Mouse (Mus musculus): Measurements from ENCODE around the gene Abcg5. TPM values are rescaled to one million over a fixed set of nuclear protein-coding genes. Genes with fewer than 3 reads are reported as not detected.

Gene Abcg5
- polyA plus RNA-seq, 1 experiment, result not detected

DNA sequence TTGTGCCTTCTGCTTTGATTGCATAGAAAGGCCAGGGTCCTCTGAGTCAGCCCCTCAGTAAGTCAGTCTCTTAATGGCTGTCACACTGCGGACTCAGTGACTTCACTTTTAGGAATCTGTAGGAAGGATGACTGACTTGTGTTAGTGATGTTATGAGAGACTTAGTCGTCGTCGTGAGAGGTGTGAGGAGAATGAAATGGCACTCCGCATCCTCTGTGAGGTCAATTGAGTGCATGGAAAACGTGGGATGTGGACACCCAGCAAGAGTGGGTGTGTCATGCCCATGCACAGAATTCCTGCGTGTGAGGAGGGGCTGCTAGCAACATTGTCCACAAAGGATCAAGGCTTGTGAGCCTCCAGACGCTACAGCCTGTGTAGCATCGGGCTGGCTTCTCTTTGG, 54.2 kb downstream of the Abcg5 start:
- H3K79me2 ChIP-seq (ENCODE audit: control insufficient read depth, insufficient read depth), result no peaks in the 10 kb centered on the region
- TF ChIP-seq MAX (IDR thresholded peaks at IDR 0.05; ENCODE audit: low read depth) (no peak), CEBPB (IDR thresholded peaks at IDR 0.05; ENCODE audit: insufficient read depth, poor library complexity, severe bottlenecking) (no peak), MYOG (IDR thresholded peaks at IDR 0.05; ENCODE audit: control insufficient read depth in 1 of 3, insufficient read depth in 1 of 3, insufficient read length in 2 of 3, low read depth in 2 of 3) (no peak), MYOD1 (IDR thresholded peaks at IDR 0.05; ENCODE audit: control insufficient read depth in 1 of 3, insufficient read length in 2 of 3, low read depth in 2 of 3) (no peak), POLR2A (IDR thresholded peaks at IDR 0.05; ENCODE audit: insufficient read length, low read depth) (no peak), POLR2AphosphoS2 (IDR thresholded peaks at IDR 0.05; ENCODE audit: insufficient read length, low read depth) (no peak), TCF12 (IDR thresholded peaks at IDR 0.05; ENCODE audit: insufficient read depth, poor library complexity, severe bottlenecking) (no peak), USF1 (IDR thresholded peaks at IDR 0.05; ENCODE audit: low read depth) (no peak), TCF3 (IDR thresholded peaks at IDR 0.05; ENCODE audit: insufficient read length, low read depth) (no peak), E2F4 (IDR thresholded peaks at IDR 0.05; ENCODE audit: insufficient read depth) (no peak), REST (IDR thresholded peaks at IDR 0.05; ENCODE audit: insufficient read depth, insufficient read length) (no peak), SRF (IDR thresholded peaks at IDR 0.05; ENCODE audit: control insufficient read depth, insufficient read length, low read depth) (no peak)
- no peak overlapping the region for H3K4me3 ChIP-seq
- no peaks in the 10 kb centered on the region for H3K36me3 ChIP-seq (ENCODE audit: control insufficient read depth, insufficient read depth)
- no peak overlapping the region for H3ac ChIP-seq (ENCODE audit: control insufficient read depth, insufficient read length)
- H3K27me3 ChIP-seq (ENCODE audit: control insufficient read depth, insufficient read depth, insufficient read length), result no peaks in the 10 kb centered on the region
- H3K4me2 ChIP-seq (ENCODE audit: low read depth), result no peak overlapping the region

DNA sequence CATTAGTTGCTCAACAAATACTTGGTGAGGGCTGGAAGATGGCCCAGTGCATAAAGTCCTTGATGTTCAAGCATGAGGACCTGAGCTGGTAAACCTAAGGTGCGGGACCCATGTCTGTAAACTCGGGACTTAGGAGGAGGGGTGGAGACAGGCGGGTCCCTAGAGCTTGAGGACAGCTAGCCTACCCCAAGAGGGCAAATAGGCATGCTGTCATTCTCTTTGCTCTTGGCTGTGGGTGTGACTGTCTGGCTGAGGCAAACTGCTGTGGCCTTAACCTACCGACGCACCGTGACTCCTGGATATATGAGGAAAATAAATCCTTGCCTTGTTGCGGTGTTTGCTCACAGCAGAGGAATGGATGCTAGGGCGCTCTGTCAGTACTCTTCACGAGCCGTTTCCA, 55.1 kb downstream of the Abcg5 start:
- Histone ChIP-seq H3K36me3 (ENCODE audit: control insufficient read depth, insufficient read depth) (no peaks in the 10 kb centered on the region), H3K4me3 (no peak overlapping the region), H3ac (ENCODE audit: control insufficient read depth, insufficient read length) (no peak overlapping the region), H3K79me2 (ENCODE audit: control insufficient read depth, insufficient read depth) (no peaks in the 10 kb centered on the region), H3K27me3 (ENCODE audit: control insufficient read depth, insufficient read depth, insufficient read length) (no peaks in the 10 kb centered on the region), H3K4me2 (ENCODE audit: low read depth) (no peak overlapping the region)
- no peak for TF ChIP-seq MYOD1 (IDR thresholded peaks at IDR 0.05; ENCODE audit: control insufficient read depth in 1 of 3, insufficient read length in 2 of 3, low read depth in 2 of 3)
- TF ChIP-seq MAX (IDR thresholded peaks at IDR 0.05; ENCODE audit: low read depth), result no peak
- no peak for TF ChIP-seq POLR2A (IDR thresholded peaks at IDR 0.05; ENCODE audit: insufficient read length, low read depth)
- TF ChIP-seq SRF (IDR thresholded peaks at IDR 0.05; ENCODE audit: control insufficient read depth, insufficient read length, low read depth), result no peak
- no peak for TF ChIP-seq USF1 (IDR thresholded peaks at IDR 0.05; ENCODE audit: low read depth)
- no peak for TF ChIP-seq REST (IDR thresholded peaks at IDR 0.05; ENCODE audit: insufficient read depth, insufficient read length)
- no peak for TF ChIP-seq MYOG (IDR thresholded peaks at IDR 0.05; ENCODE audit: control insufficient read depth in 1 of 3, insufficient read depth in 1 of 3, insufficient read length in 2 of 3, low read depth in 2 of 3)
- no peak for TF ChIP-seq CEBPB (IDR thresholded peaks at IDR 0.05; ENCODE audit: insufficient read depth, poor library complexity, severe bottlenecking)
- no peak for TF ChIP-seq TCF3 (IDR thresholded peaks at IDR 0.05; ENCODE audit: insufficient read length, low read depth)

DNA sequence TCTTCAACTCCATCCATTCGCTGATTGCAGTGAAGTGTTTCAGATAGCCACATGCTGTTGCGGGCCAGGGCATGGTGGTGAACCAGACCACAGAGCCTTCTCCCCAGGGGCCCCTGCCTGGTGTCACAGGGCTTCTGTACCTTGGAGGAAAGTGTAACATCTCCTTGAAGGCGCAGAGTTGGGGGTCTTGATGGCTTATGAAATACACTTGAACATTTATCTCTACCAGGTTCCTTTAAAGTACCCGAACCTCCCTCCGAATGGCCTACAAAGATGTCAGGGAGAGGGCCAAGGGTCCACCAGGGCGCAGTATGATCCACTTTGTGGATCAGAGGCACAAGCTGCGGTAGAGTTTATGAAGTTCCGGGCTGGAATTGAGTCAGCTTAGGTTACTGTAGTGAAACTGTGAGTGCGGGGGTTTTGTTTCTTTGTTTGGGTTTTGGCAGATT, 55.9 kb downstream of the Abcg5 start:
- TF ChIP-seq MYOD1 (IDR thresholded peaks at IDR 0.05; ENCODE audit: control insufficient read depth in 1 of 3, insufficient read length in 2 of 3, low read depth in 2 of 3) (no peak), E2F4 (IDR thresholded peaks at IDR 0.05; ENCODE audit: insufficient read depth) (no peak), POLR2AphosphoS2 (IDR thresholded peaks at IDR 0.05; ENCODE audit: insufficient read length, low read depth) (no peak), POLR2A (IDR thresholded peaks at IDR 0.05; ENCODE audit: insufficient read length, low read depth) (no peak), MAX (IDR thresholded peaks at IDR 0.05; ENCODE audit: low read depth) (no peak), REST (IDR thresholded peaks at IDR 0.05; ENCODE audit: insufficient read depth, insufficient read length) (no peak), TCF3 (IDR thresholded peaks at IDR 0.05; ENCODE audit: insufficient read length, low read depth) (no peak), TCF12 (IDR thresholded peaks at IDR 0.05; ENCODE audit: insufficient read depth, poor library complexity, severe bottlenecking) (no peak)
- H3ac ChIP-seq (ENCODE audit: control insufficient read depth, insufficient read length), result no peak overlapping the region
- H3K4me3 ChIP-seq, result peak overlapping the region; percentile 14
- H3K4me2 ChIP-seq (ENCODE audit: low read depth), result peak overlapping the region; percentile 77
- no peaks in the 10 kb centered on the region for H3K79me2 ChIP-seq (ENCODE audit: control insufficient read depth, insufficient read depth)
- no peaks in the 10 kb centered on the region for H3K36me3 ChIP-seq (ENCODE audit: control insufficient read depth, insufficient read depth)
- H3K27me3 ChIP-seq (ENCODE audit: control insufficient read depth, insufficient read depth, insufficient read length), result no peaks in the 10 kb centered on the region

DNA sequence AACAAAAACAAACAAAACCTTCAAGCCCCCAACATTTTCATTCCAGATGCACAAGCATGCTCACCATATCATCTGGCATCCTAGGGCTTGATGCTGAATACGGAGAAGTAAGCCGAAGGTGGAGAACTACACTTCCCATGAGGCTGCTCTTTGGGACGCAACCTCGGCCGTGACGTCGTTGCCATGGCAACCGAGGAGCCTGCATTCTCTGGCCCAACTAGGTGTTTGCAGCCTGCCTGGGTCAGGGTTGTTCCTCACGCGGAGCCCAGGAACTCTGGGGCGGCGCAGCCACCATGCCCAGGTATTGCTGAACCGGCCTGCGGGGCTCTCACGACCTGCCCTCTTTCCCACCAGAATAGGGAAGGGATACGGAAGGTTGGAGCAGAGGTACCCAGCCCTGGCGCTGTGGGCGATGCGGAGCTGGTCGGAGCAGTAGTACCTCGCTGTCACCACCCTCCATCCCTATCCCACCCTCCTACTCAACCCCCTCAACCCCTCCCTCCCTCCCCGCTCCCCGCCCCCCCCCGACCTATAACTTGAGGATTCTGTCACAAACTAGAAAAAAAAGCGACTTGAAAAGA, 56.4 kb downstream of the Abcg5 start, which contains the start of gene Dync2li1:
Dync2li1 (plus strand) TSS at position 221 of the 581 bp plus-strand sequence.
- Histone ChIP-seq H3K36me3 (ENCODE audit: control insufficient read depth, insufficient read depth) (no peaks in the 10 kb centered on the region), H3K79me2 (ENCODE audit: control insufficient read depth, insufficient read depth) (no peaks in the 10 kb centered on the region), H3K4me2 (ENCODE audit: low read depth) (peak within 1 kb of the TSS; percentile 77), H3ac (ENCODE audit: control insufficient read depth, insufficient read length) (no peak within 1 kb of the TSS), H3K27me3 (ENCODE audit: control insufficient read depth, insufficient read depth, insufficient read length) (no peaks in the 10 kb centered on the region), H3K4me3 (peak within 1 kb of the TSS; percentile 14)
- TF ChIP-seq SRF (IDR thresholded peaks at IDR 0.05; ENCODE audit: control insufficient read depth, insufficient read length, low read depth), result no peak
- peak in 1 of 3 experiments; percentile 1 for TF ChIP-seq MYOG (IDR thresholded peaks at IDR 0.05; ENCODE audit: control insufficient read depth in 1 of 3, insufficient read depth in 1 of 3, insufficient read length in 2 of 3, low read depth in 2 of 3)
- no peak for TF ChIP-seq TCF12 (IDR thresholded peaks at IDR 0.05; ENCODE audit: insufficient read depth, poor library complexity, severe bottlenecking)
- peak; percentile 49 for TF ChIP-seq POLR2A (IDR thresholded peaks at IDR 0.05; ENCODE audit: insufficient read length, low read depth)
- peak; percentile 32 for TF ChIP-seq POLR2AphosphoS2 (IDR thresholded peaks at IDR 0.05; ENCODE audit: insufficient read length, low read depth)
- no peak for TF ChIP-seq REST (IDR thresholded peaks at IDR 0.05; ENCODE audit: insufficient read depth, insufficient read length)

DNA sequence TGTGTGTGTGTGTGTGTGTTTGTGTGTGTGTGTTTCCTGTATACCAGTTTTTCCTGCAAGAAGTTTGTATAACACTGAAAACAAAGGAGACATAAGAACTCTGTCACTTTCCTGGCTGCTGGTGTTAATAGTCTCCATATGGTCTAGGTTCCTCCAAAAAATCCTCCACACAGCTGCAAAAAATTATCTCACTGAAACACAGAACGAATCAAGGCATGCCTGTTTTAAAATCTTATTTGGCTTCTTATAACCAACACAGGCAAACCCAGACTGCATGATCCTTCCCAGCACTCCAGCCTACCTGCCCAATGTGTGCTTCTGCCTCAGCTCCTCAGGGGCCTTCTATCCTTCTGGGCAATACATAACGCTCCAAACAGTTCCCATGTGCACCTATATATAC, 59.9 kb downstream of the Abcg5 start:
- no peak overlapping the region for H3ac ChIP-seq (ENCODE audit: control insufficient read depth, insufficient read length)
- no peak overlapping the region for H3K4me3 ChIP-seq
- TF ChIP-seq REST (IDR thresholded peaks at IDR 0.05; ENCODE audit: insufficient read depth, insufficient read length) (no peak), CEBPB (IDR thresholded peaks at IDR 0.05; ENCODE audit: insufficient read depth, poor library complexity, severe bottlenecking) (no peak), MYOD1 (IDR thresholded peaks at IDR 0.05; ENCODE audit: control insufficient read depth in 1 of 3, insufficient read length in 2 of 3, low read depth in 2 of 3) (no peak), SRF (IDR thresholded peaks at IDR 0.05; ENCODE audit: control insufficient read depth, insufficient read length, low read depth) (no peak), USF1 (IDR thresholded peaks at IDR 0.05; ENCODE audit: low read depth) (no peak)
- peaks cover 17% of the 10 kb centered on the region for H3K36me3 ChIP-seq (ENCODE audit: control insufficient read depth, insufficient read depth)
- H3K79me2 ChIP-seq (ENCODE audit: control insufficient read depth, insufficient read depth), result no peaks in the 10 kb centered on the region
- H3K4me2 ChIP-seq (ENCODE audit: low read depth), result no peak overlapping the region
- no peaks in the 10 kb centered on the region for H3K27me3 ChIP-seq (ENCODE audit: control insufficient read depth, insufficient read depth, insufficient read length)

All from myocyte (in vitro differentiated cells).